Comparison of ENCODE assay signal across 9 mouse cellular contexts in genomic region chr9:119102783-119103113, GRCm38 (mm10). TPM values are rescaled to one million over a fixed set of nuclear protein-coding genes. Genes with fewer than 3 reads are reported as not detected.
DNase-seq lines count a peak whose midpoint lies in the region; ATAC-seq and TF ChIP-seq lines count a peak whose summit lies in the region.
"Had no signal": no experiment of that assay in that cellular context is flagged by ENCODE, and none has a peak within 500 bp of the region (broad histone marks: within the 10 kb centered on the region; RNA-seq: fewer than 3 reads in every experiment).

No protein-coding gene starts in this region.

- peaks cover 14% of the 10 kb centered on the region for H3K27me3 ChIP-seq in embryonic facial prominence, embryonic 13.5 days
- no peaks in the 10 kb centered on the region for H3K27me3 ChIP-seq in intestine, embryonic 16.5 days (replicated peaks; ENCODE audit: control insufficient read depth, insufficient read depth, low read length)
- H3K27me3 ChIP-seq in neural tube, embryonic 13.5 days = peaks cover 15% of the 10 kb centered on the region

- DNase-seq in left cerebral cortex, adult 2 months (ENCODE audit: extremely low spot score in 1 of 2, low spot score in 2 of 2) = no peak
- DNase-seq in left cerebral cortex, adult 18-20 months (ENCODE audit: low spot score in 2 of 2) = no peak
- no peak for DNase-seq in c-Kit-positive CD71-positive TER-119-positive erythroid progenitor cells, embryonic 14.5 days (ENCODE audit: low spot score)

- 2% methylated on average over 19 of the region's 19 CpGs for WGBS in embryonic facial prominence, embryonic 13.5 days
- WGBS in intestine, embryonic 16.5 days = 4% methylated on average over 19 of the region's 19 CpGs
- WGBS in neural tube, embryonic 13.5 days = 3% methylated on average over 19 of the region's 19 CpGs

- peak overlapping the region; percentile 86 for H3K4me2 ChIP-seq in embryonic facial prominence, embryonic 13.5 days
- peak overlapping the region; percentile 84 for H3K4me2 ChIP-seq in intestine, embryonic 16.5 days (ENCODE audit: low read depth, low read length)
- H3K4me2 ChIP-seq in neural tube, embryonic 13.5 days = peak overlapping the region; percentile 83

- H3K27ac ChIP-seq in left cerebral cortex, adult 2 months = peak overlapping the region; percentile 73
- H3K27ac ChIP-seq in embryonic facial prominence, embryonic 13.5 days = no peak overlapping the region
- no peak overlapping the region for H3K27ac ChIP-seq in intestine, embryonic 16.5 days (ENCODE audit: low read length)
- no peak overlapping the region for H3K27ac ChIP-seq in neural tube, embryonic 13.5 days (replicated peaks)

- H3K9me3 ChIP-seq in embryonic facial prominence, embryonic 13.5 days = no peaks in the 10 kb centered on the region
- 0 out of 2 replicates have a peak, but pooled peaks cover 3% of the 10 kb centered on the region for H3K9me3 ChIP-seq in intestine, embryonic 16.5 days (ENCODE audit: control insufficient read depth, low read length)
- no peaks in the 10 kb centered on the region for H3K9me3 ChIP-seq in neural tube, embryonic 13.5 days

- ATAC-seq in embryonic facial prominence, embryonic 13.5 days (ENCODE audit: insufficient number of reproducible peaks, insufficient read depth, low FRiP score, low TSS enrichment, low read depth) = no peak
- ATAC-seq in intestine, embryonic 16.5 days = no peak; the same call in 1 of the 2 replicates
- 0 out of 2 replicates have a peak, but pooled peaks have one; percentile 4 for ATAC-seq in neural tube, embryonic 13.5 days (ENCODE audit: low read depth)
- no peak for ATAC-seq in granulocyte monocyte progenitor cell, adult 5-6 weeks (replicated peaks; ENCODE audit: poor library complexity, severe bottlenecking)
- ATAC-seq in inflammation-experienced regulatory T-cells, adult 6 months = no peak

- H3K36me3 ChIP-seq in embryonic facial prominence, embryonic 13.5 days = no peaks in the 10 kb centered on the region
- H3K36me3 ChIP-seq in intestine, embryonic 16.5 days (ENCODE audit: control insufficient read depth, insufficient read depth, low read length) = no peaks in the 10 kb centered on the region
- no peaks in the 10 kb centered on the region for H3K36me3 ChIP-seq in neural tube, embryonic 13.5 days

- no peak for TF ChIP-seq CTCF in left cerebral cortex, adult 2 months (IDR thresholded peaks at IDR 0.05)

- peaks cover 19% of the 10 kb centered on the region for H3K4me1 ChIP-seq in embryonic facial prominence, embryonic 13.5 days
- H3K4me1 ChIP-seq in intestine, embryonic 16.5 days (ENCODE audit: control insufficient read depth, insufficient read depth, low read length) = peaks cover 5% of the 10 kb centered on the region; the same call in 1 of the 2 replicates
- H3K4me1 ChIP-seq in neural tube, embryonic 13.5 days (replicated peaks) = peaks cover 18% of the 10 kb centered on the region

- peak overlapping the region; percentile 67 for H3K9ac ChIP-seq in embryonic facial prominence, embryonic 13.5 days
- H3K9ac ChIP-seq in intestine, embryonic 16.5 days (ENCODE audit: low read depth, low read length) = peak overlapping the region; percentile 50
- H3K9ac ChIP-seq in neural tube, embryonic 13.5 days = peak overlapping the region; percentile 62

- H3K4me3 ChIP-seq in left cerebral cortex, adult 2 months = peak overlapping the region; percentile 48
- peak overlapping the region; percentile 51 for H3K4me3 ChIP-seq in embryonic facial prominence, embryonic 13.5 days
- peak overlapping the region; percentile 65 for H3K4me3 ChIP-seq in intestine, embryonic 16.5 days (ENCODE audit: low read length)
- peak overlapping the region; percentile 57 for H3K4me3 ChIP-seq in neural tube, embryonic 13.5 days

- intact Hi-C loops in left cerebral cortex, adult 2 months (cut with DNase I) = loop anchor here (10.0 kb wide), 1 partner anchor 222 kb away; the partner anchor contains the start of gene Oxsr1

RNA-seq across cellular contexts. Expression of gene Dlec1, which starts 0.5 kb away (rescaled TPM):
- total RNA-seq in left cerebral cortex, adult 2 months (2021) = 1 to 10 TPM; 2.8 to 3.8 TPM
- total RNA-seq in left cerebral cortex, adult 18-20 months (2021) = 1 to 10 TPM; 2.8 to 4.0 TPM
- polyA plus RNA-seq in embryonic facial prominence, embryonic 13.5 days (2015; fragmentation: Nextera tagmentation; extraction: Ambion mirVana) = 1.1 and 1.4 TPM in 2 replicates
- polyA plus RNA-seq in intestine, embryonic 16.5 days (2015; fragmentation: Nextera tagmentation; extraction: Ambion mirVana) = 0.31 and 0.43 TPM in 2 replicates
- 0.55 and 1.1 TPM in 2 replicates for polyA plus RNA-seq in neural tube, embryonic 13.5 days (2015; fragmentation: Nextera tagmentation; extraction: Ambion mirVana)
- total RNA-seq in granulocyte monocyte progenitor cell, adult 5-6 weeks (2014; fragmentation: Nextera tagmentation) = 0.06 and 0.32 TPM in 2 replicates
- total RNA-seq in granulocyte monocyte progenitor cell, adult 5-6 weeks (2017) = 0.26 and 0.67 TPM in 2 replicates
- under 1 TPM in 2 of 3 experiments, not detected in 1; 0.15 to 0.34 TPM for polyA plus RNA-seq in inflammation-experienced regulatory T-cells, adult 6 months (2017; shearing (Covaris generic))

RNA-seq across cellular contexts. Expression of gene Plcd1, which starts 9.4 kb away (rescaled TPM):
- total RNA-seq in left cerebral cortex, adult 2 months (2021) = 10 to 100 TPM; 15.2 to 16.2 TPM
- 10 to 100 TPM; 13.0 to 13.6 TPM for total RNA-seq in left cerebral cortex, adult 18-20 months (2021)
- polyA plus RNA-seq in embryonic facial prominence, embryonic 13.5 days (2015; fragmentation: Nextera tagmentation; extraction: Ambion mirVana) = 29.1 and 30.9 TPM in 2 replicates
- polyA plus RNA-seq in intestine, embryonic 16.5 days (2015; fragmentation: Nextera tagmentation; extraction: Ambion mirVana) = 16.9 and 17.3 TPM in 2 replicates
- 25.0 and 25.6 TPM in 2 replicates for polyA plus RNA-seq in neural tube, embryonic 13.5 days (2015; fragmentation: Nextera tagmentation; extraction: Ambion mirVana)
- total RNA-seq in granulocyte monocyte progenitor cell, adult 5-6 weeks (2014; fragmentation: Nextera tagmentation) = not detected in 2 replicates
- total RNA-seq in granulocyte monocyte progenitor cell, adult 5-6 weeks (2017) = not detected in 2 replicates
- 1 to 10 TPM in 2 of 3 experiments, under 1 TPM in 1; 0.34 to 1.9 (median 1.8) TPM for polyA plus RNA-seq in inflammation-experienced regulatory T-cells, adult 6 months (2017; shearing (Covaris generic))

RNA-seq across cellular contexts. Expression of gene Vill, which starts 50.2 kb away (rescaled TPM):
- total RNA-seq in left cerebral cortex, adult 2 months (2021) = 1 to 10 TPM; 8.3 to 8.9 TPM
- total RNA-seq in left cerebral cortex, adult 18-20 months (2021) = 1 to 10 TPM; 6.7 to 9.0 TPM
- polyA plus RNA-seq in embryonic facial prominence, embryonic 13.5 days (2015; fragmentation: Nextera tagmentation; extraction: Ambion mirVana) = 21.4 and 25.5 TPM in 2 replicates
- polyA plus RNA-seq in intestine, embryonic 16.5 days (2015; fragmentation: Nextera tagmentation; extraction: Ambion mirVana) = 13.7 and 14.9 TPM in 2 replicates
- 6.8 and 6.9 TPM in 2 replicates for polyA plus RNA-seq in neural tube, embryonic 13.5 days (2015; fragmentation: Nextera tagmentation; extraction: Ambion mirVana)
- total RNA-seq in granulocyte monocyte progenitor cell, adult 5-6 weeks (2014; fragmentation: Nextera tagmentation) = 33.5 and 42.4 TPM in 2 replicates
- 23.7 and 34.9 TPM in 2 replicates for total RNA-seq in granulocyte monocyte progenitor cell, adult 5-6 weeks (2017)
- 10 to 100 TPM; 17.6 to 20.9 (median 17.8) TPM for polyA plus RNA-seq in inflammation-experienced regulatory T-cells, adult 6 months (2017; shearing (Covaris generic))

RNA-seq across cellular contexts. Expression of gene Acaa1b, which starts 54.1 kb away (rescaled TPM):
- total RNA-seq in left cerebral cortex, adult 2 months (2021) = 1 to 10 TPM; 1.8 TPM
- 1 to 10 TPM; 1.3 to 1.5 TPM for total RNA-seq in left cerebral cortex, adult 18-20 months (2021)
- 3.1 and 3.8 TPM in 2 replicates for polyA plus RNA-seq in embryonic facial prominence, embryonic 13.5 days (2015; fragmentation: Nextera tagmentation; extraction: Ambion mirVana)
- 3.1 and 3.7 TPM in 2 replicates for polyA plus RNA-seq in intestine, embryonic 16.5 days (2015; fragmentation: Nextera tagmentation; extraction: Ambion mirVana)
- polyA plus RNA-seq in neural tube, embryonic 13.5 days (2015; fragmentation: Nextera tagmentation; extraction: Ambion mirVana) = 2.0 and 3.0 TPM in 2 replicates
- not detected in 2 replicates for total RNA-seq in granulocyte monocyte progenitor cell, adult 5-6 weeks (2014; fragmentation: Nextera tagmentation)
- not detected in 2 replicates for total RNA-seq in granulocyte monocyte progenitor cell, adult 5-6 weeks (2017)
- polyA plus RNA-seq in inflammation-experienced regulatory T-cells, adult 6 months (2017; shearing (Covaris generic)) = not detected

RNA-seq across cellular contexts. Expression of gene Gm47289, which starts 56.2 kb away (rescaled TPM):
- total RNA-seq in left cerebral cortex, adult 2 months (2021) = not detected
- total RNA-seq in left cerebral cortex, adult 18-20 months (2021) = not detected
- not detected in 2 replicates for polyA plus RNA-seq in embryonic facial prominence, embryonic 13.5 days (2015; fragmentation: Nextera tagmentation; extraction: Ambion mirVana)
- polyA plus RNA-seq in intestine, embryonic 16.5 days (2015; fragmentation: Nextera tagmentation; extraction: Ambion mirVana) = not detected in 2 replicates
- polyA plus RNA-seq in neural tube, embryonic 13.5 days (2015; fragmentation: Nextera tagmentation; extraction: Ambion mirVana) = not detected in 2 replicates
- not detected in 2 replicates for total RNA-seq in granulocyte monocyte progenitor cell, adult 5-6 weeks (2014; fragmentation: Nextera tagmentation)
- total RNA-seq in granulocyte monocyte progenitor cell, adult 5-6 weeks (2017) = not detected in 2 replicates
- not detected for polyA plus RNA-seq in inflammation-experienced regulatory T-cells, adult 6 months (2017; shearing (Covaris generic))
- total RNA-seq: gastrocnemius, postnatal 10 days had no signal
